Mouse (Mus musculus) MEL (cell line): ENCODE measurements around the gene Gm10271. TPM values are rescaled to one million over a fixed set of nuclear protein-coding genes. Genes with fewer than 3 reads are reported as not detected.

Experiments
- DNase-seq: peaks from one replicate; pipeline ENCODE4 v3.0.0; 2011; ENCODE audit warnings: low read depth, low spot score
- H3K27ac ChIP-seq: 2 replicates; pipeline ENCODE4 v1.5.1; 2012; ENCODE audit warnings: low read depth, mild to moderate bottlenecking, control low read depth, low read length, moderate library complexity; ENCODE audit not compliant: control insufficient read depth
- H3K27me3 ChIP-seq, 2 experiments: fragments of 150-350 bp in 1 of 2; sonication (generic) in 1 of 2; 2 replicates each; pipeline ENCODE4 v1.6.1; 2012; ENCODE audit warnings: low read length in 2 of 2, mild to moderate bottlenecking in 2 of 2, improper control_type of control experiment in 1 of 2, moderate library complexity in 1 of 2; ENCODE audit not compliant: insufficient read depth in 2 of 2, control insufficient read depth in 1 of 2
- H3K36me3 ChIP-seq, 2 experiments: 2 replicates each; pipeline ENCODE4 v1.6.1; 2012 to 2014; ENCODE audit warnings: low read length in 2 of 2, improper control_type of control experiment in 1 of 2, inconsistent platforms in 1 of 2, mild to moderate bottlenecking in 1 of 2; ENCODE audit not compliant: insufficient read depth in 2 of 2, control insufficient read depth in 1 of 2
- H3K4me1 ChIP-seq, 2 experiments: fragments of 150-350 bp in 1 of 2; sonication (generic) in 1 of 2; 2 replicates each; pipeline ENCODE4 v1.6.1; 2012; ENCODE audit warnings: low read length in 2 of 2, improper control_type of control experiment in 1 of 2, mild to moderate bottlenecking in 1 of 2; ENCODE audit not compliant: insufficient read depth in 2 of 2, control insufficient read depth in 1 of 2
- H3K4me3 ChIP-seq, 2 experiments: fragments of 150-350 bp in 1 of 2; sonication (generic) in 1 of 2; 2 replicates each; pipeline ENCODE4 v1.5.1; 2012; ENCODE audit warnings: low read depth in 2 of 2, low read length in 2 of 2, mild to moderate bottlenecking in 2 of 2, moderate library complexity in 2 of 2, control low read depth in 1 of 2, improper control_type of control experiment in 1 of 2; ENCODE audit not compliant: control insufficient read depth in 1 of 2, insufficient read depth in 1 of 2
- H3K79me2 ChIP-seq: 2 replicates; pipeline ENCODE4 v1.6.1; 2012; ENCODE audit warnings: mild to moderate bottlenecking, low read length, moderate library complexity; ENCODE audit not compliant: control insufficient read depth, poor library complexity, insufficient read depth
- H3K9ac ChIP-seq: 2 replicates; pipeline ENCODE4 v1.6.1; 2012; ENCODE audit warnings: low read depth, mild to moderate bottlenecking, control low read depth, low read length, moderate library complexity; ENCODE audit not compliant: control insufficient read depth, poor library complexity, severe bottlenecking
- H3K9me3 ChIP-seq: fragments of 150-350 bp; sonication (generic); replicated peaks from 2 replicates; pipeline ENCODE4 v1.6.1; 2012; ENCODE audit warnings: mild to moderate bottlenecking, low read length, improper control_type of control experiment, moderate library complexity; ENCODE audit not compliant: insufficient read depth
- BHLHE40 ChIP-seq: IDR thresholded peaks from 2 replicates; pipeline ENCODE4 v1.6.1; 2012; ENCODE audit warnings: low read depth, mild to moderate bottlenecking, inconsistent platforms, low read length, improper control_type of control experiment, borderline replicate concordance
- CHD1 ChIP-seq: IDR thresholded peaks from 2 replicates; pipeline ENCODE4 v1.6.1; 2012; ENCODE audit warnings: low read depth, mild to moderate bottlenecking, inconsistent platforms, low read length, improper control_type of control experiment
- CTCF ChIP-seq, 3 experiments: IDR thresholded peaks in 2 of 3; conservative IDR thresholded peaks in 1 of 3; 2 replicates each; pipeline ENCODE4 v1.5.1; 2011 to 2012; ENCODE audit warnings: low read length in 3 of 3, low read depth in 2 of 3, mild to moderate bottlenecking in 2 of 3, improper control_type of control experiment in 1 of 3, inconsistent platforms in 1 of 3, mixed read lengths in 1 of 3, moderate library complexity in 1 of 3; ENCODE audit not compliant: control insufficient read depth in 1 of 3, insufficient read depth in 1 of 3, poor library complexity in 1 of 3, severe bottlenecking in 1 of 3
- ELF1 ChIP-seq: IDR thresholded peaks from 2 replicates; pipeline ENCODE4 v1.6.1; 2014; ENCODE audit warnings: low read depth, mild to moderate bottlenecking, inconsistent platforms, low read length, improper control_type of control experiment, moderate library complexity
- EP300 ChIP-seq, 2 experiments: IDR thresholded peaks; 2 replicates each; pipeline ENCODE4 v1.6.1; 2011; ENCODE audit warnings: improper control_type of control experiment in 2 of 2, low read length in 2 of 2, low read depth in 1 of 2, mild to moderate bottlenecking in 1 of 2
- GABPA ChIP-seq: IDR thresholded peaks from 2 replicates; pipeline ENCODE4 v1.6.1; 2012; ENCODE audit warnings: low read depth, mild to moderate bottlenecking, inconsistent platforms, low read length, improper control_type of control experiment, moderate library complexity
- HCFC1 ChIP-seq: IDR thresholded peaks from 2 replicates; pipeline ENCODE4 v1.6.1; 2012; ENCODE audit warnings: low read depth, mild to moderate bottlenecking, inconsistent platforms, low read length, improper control_type of control experiment, moderate library complexity
- KAT2A ChIP-seq: conservative IDR thresholded peaks from 2 replicates; pipeline ENCODE4 v1.6.1; 2012; ENCODE audit warnings: low read depth, low read length, improper control_type of control experiment, inconsistent platforms
- MAFK ChIP-seq: IDR thresholded peaks from 2 replicates; pipeline ENCODE4 v1.6.1; 2011; ENCODE audit warnings: low read depth, mild to moderate bottlenecking, low read length, improper control_type of control experiment, borderline replicate concordance
- MAZ ChIP-seq: IDR thresholded peaks from 2 replicates; pipeline ENCODE4 v1.6.1; 2012; ENCODE audit warnings: low read depth, mild to moderate bottlenecking, inconsistent platforms, low read length, improper control_type of control experiment
- MEF2A ChIP-seq: IDR thresholded peaks from 2 replicates; pipeline ENCODE4 v1.6.1; 2014; ENCODE audit warnings: low read depth, mild to moderate bottlenecking, inconsistent platforms, low read length, improper control_type of control experiment; ENCODE audit not compliant: poor library complexity, insufficient replicate concordance, severe bottlenecking; ENCODE audit errors: extremely low read depth
- MXI1 ChIP-seq: IDR thresholded peaks from 2 replicates; pipeline ENCODE4 v1.6.1; 2011; ENCODE audit warnings: mild to moderate bottlenecking, low read depth, low read length, improper control_type of control experiment
- MYB ChIP-seq: IDR thresholded peaks from 2 replicates; pipeline ENCODE4 v1.6.1; 2011; ENCODE audit warnings: mild to moderate bottlenecking, low read depth, low read length, improper control_type of control experiment
- MYC ChIP-seq: IDR thresholded peaks from 2 replicates; pipeline ENCODE4 v1.6.1; 2011; ENCODE audit warnings: low read depth, mild to moderate bottlenecking, low read length, improper control_type of control experiment, moderate library complexity
- NRF1 ChIP-seq: IDR thresholded peaks from 2 replicates; pipeline ENCODE4 v1.6.1; 2014; ENCODE audit warnings: low read depth, mild to moderate bottlenecking, inconsistent platforms, low read length, improper control_type of control experiment, moderate library complexity; ENCODE audit not compliant: poor library complexity, insufficient read depth, severe bottlenecking
- POLR2A ChIP-seq, 2 experiments: IDR thresholded peaks; 2 replicates each; pipeline ENCODE4 v1.6.1; 2011 to 2012; ENCODE audit warnings: low read length in 2 of 2, mild to moderate bottlenecking in 2 of 2, control low read depth in 1 of 2, improper control_type of control experiment in 1 of 2, low read depth in 1 of 2, moderate library complexity in 1 of 2; ENCODE audit not compliant: control insufficient read depth in 1 of 2, insufficient read depth in 1 of 2, poor library complexity in 1 of 2
- POLR2AphosphoS2 ChIP-seq: IDR thresholded peaks from 2 replicates; pipeline ENCODE4 v1.6.1; 2011; ENCODE audit warnings: low read length, improper control_type of control experiment
- POLR2AphosphoS5 ChIP-seq: IDR thresholded peaks from 2 replicates; pipeline ENCODE4 v1.6.1; 2012; ENCODE audit warnings: low read depth, borderline replicate concordance, mild to moderate bottlenecking, inconsistent platforms, low read length, moderate library complexity, mixed read lengths
- SIN3A ChIP-seq: IDR thresholded peaks from 2 replicates; pipeline ENCODE4 v1.6.1; 2012; ENCODE audit warnings: low read length, improper control_type of control experiment, inconsistent platforms
- SMC3 ChIP-seq: IDR thresholded peaks from 2 replicates; pipeline ENCODE4 v1.6.1; 2011; ENCODE audit warnings: low read depth, low read length, improper control_type of control experiment
- TCF12 ChIP-seq: IDR thresholded peaks from 2 replicates; pipeline ENCODE4 v1.6.1; 2014; ENCODE audit warnings: low read depth, mild to moderate bottlenecking, inconsistent platforms, low read length, improper control_type of control experiment, moderate library complexity
- USF1 ChIP-seq: IDR thresholded peaks from 2 replicates; pipeline ENCODE4 v1.6.1; 2014; ENCODE audit warnings: low read depth, mild to moderate bottlenecking, inconsistent platforms, low read length, improper control_type of control experiment, moderate library complexity
- USF2 ChIP-seq, 2 experiments: IDR thresholded peaks; 2 replicates each; pipeline ENCODE4 v1.6.1; 2011 to 2012; ENCODE audit warnings: improper control_type of control experiment in 2 of 2, low read length in 2 of 2, borderline replicate concordance in 1 of 2, inconsistent platforms in 1 of 2, low read depth in 1 of 2, mild to moderate bottlenecking in 1 of 2; ENCODE audit not compliant: insufficient read depth in 1 of 2
- ZC3H11A ChIP-seq: IDR thresholded peaks from 2 replicates; pipeline ENCODE4 v1.6.1; 2012; ENCODE audit warnings: low read depth, mild to moderate bottlenecking, inconsistent platforms, low read length, improper control_type of control experiment
- ZKSCAN1 ChIP-seq: IDR thresholded peaks from 2 replicates; pipeline ENCODE4 v1.6.1; 2012; ENCODE audit warnings: low read depth, mild to moderate bottlenecking, inconsistent platforms, low read length, improper control_type of control experiment, moderate library complexity
- ZMIZ1 ChIP-seq: IDR thresholded peaks from 2 replicates; pipeline ENCODE4 v1.6.1; 2012; ENCODE audit warnings: low read depth, mild to moderate bottlenecking, inconsistent platforms, low read length, improper control_type of control experiment, moderate library complexity
- polyA plus RNA-seq, 2 experiments: library from polyadenylated mRNA; stranded (reverse) in 1 of 2; unstranded in 1 of 2; fragments of >175 nt in 1 of 2; fragments of >200 nt in 1 of 2; gene quantifications; 2 replicates each; pipeline versions ENCODE4 v1.2.1 to v1.2.4; 2012; ENCODE audit warnings: low replicate concordance in 2 of 2, low read depth in 1 of 2; ENCODE audit not compliant: insufficient read length in 2 of 2, insufficient read depth in 1 of 2, missing spikeins in 1 of 2
- total RNA-seq: library from RNA; depleted of rRNA; stranded (reverse); fragments of 300-350 nt; gene quantifications from 2 replicates; pipeline ENCODE4 v1.2.3, GENCODE M21; 2012

Gene Gm10271
- total and polyA plus RNA-seq, 3 experiments, result not detected

GRCm38 (mm10) chr10:117018281-117018840 lies 46.0 kb upstream of the Gm10271 start:
- no peak for DNase-seq
- H3K27ac ChIP-seq, result no peak overlapping the region

GRCm38 (mm10) chr10:117014565-117014964 lies 42.2 kb upstream of the Gm10271 start:
- Histone ChIP-seq H3K9me3 (no peaks in the 10 kb centered on the region), H3K79me2 (no peaks in the 10 kb centered on the region), H3K4me3 (no peak overlapping the region), H3K9ac (no peak overlapping the region), H3K4me1 (no peaks in the 10 kb centered on the region), H3K27me3 (no peaks in the 10 kb centered on the region), H3K27ac (no peak overlapping the region), H3K36me3 (no peaks in the 10 kb centered on the region)
- no peak for DNase-seq
- TF ChIP-seq USF1, result no peak
- no peak for TF ChIP-seq MXI1
- no peak for TF ChIP-seq MEF2A
- no peak for TF ChIP-seq POLR2A (IDR thresholded peaks at IDR 0.05; ENCODE audit: control insufficient read depth in 1 of 2, insufficient read depth in 1 of 2, low read depth in 1 of 2, low read length in 2 of 2, poor library complexity in 1 of 2)
- no peak for TF ChIP-seq POLR2AphosphoS5
- no peak for TF ChIP-seq MYB
- no peak for TF ChIP-seq MAZ
- TF ChIP-seq USF2 (IDR thresholded peaks at IDR 0.05; ENCODE audit: borderline replicate concordance in 1 of 2, insufficient read depth in 1 of 2, low read depth in 1 of 2, low read length in 2 of 2), result no peak
- TF ChIP-seq NRF1, result no peak
- TF ChIP-seq ZKSCAN1, result no peak
- no peak for TF ChIP-seq MAFK
- no peak for TF ChIP-seq KAT2A
- TF ChIP-seq CTCF (IDR thresholded peaks at IDR 0.05 in 2 of 3, conservative IDR thresholded peaks at IDR 0.05 in 1 of 3; ENCODE audit: control insufficient read depth in 1 of 3, insufficient read depth in 1 of 3, low read depth in 2 of 3, low read length in 3 of 3, poor library complexity in 1 of 3, severe bottlenecking in 1 of 3), result no peak
- no peak for TF ChIP-seq SMC3
- no peak for TF ChIP-seq GABPA
- TF ChIP-seq CHD1, result no peak
- no peak for TF ChIP-seq TCF12
- no peak for TF ChIP-seq ZMIZ1

More at GRCm38 (mm10) chr10:117018281-117018840, 46.0 kb upstream of the Gm10271 start:
- Histone ChIP-seq H3K27me3 (no peaks in the 10 kb centered on the region), H3K4me1 (no peaks in the 10 kb centered on the region), H3K79me2 (no peaks in the 10 kb centered on the region), H3K4me3 (no peak overlapping the region), H3K9ac (no peak overlapping the region), H3K9me3 (no peaks in the 10 kb centered on the region), H3K36me3 (no peaks in the 10 kb centered on the region)
- TF ChIP-seq ZC3H11A (no peak), SIN3A (no peak), EP300 (IDR thresholded peaks at IDR 0.05; ENCODE audit: low read depth in 1 of 2, low read length in 2 of 2) (no peak), BHLHE40 (no peak), ZMIZ1 (no peak), HCFC1 (no peak), POLR2AphosphoS5 (no peak), ELF1 (no peak), GABPA (no peak), CTCF (IDR thresholded peaks at IDR 0.05 in 2 of 3, conservative IDR thresholded peaks at IDR 0.05 in 1 of 3; ENCODE audit: control insufficient read depth in 1 of 3, insufficient read depth in 1 of 3, low read depth in 2 of 3, low read length in 3 of 3, poor library complexity in 1 of 3, severe bottlenecking in 1 of 3) (no peak), USF1 (no peak), POLR2AphosphoS2 (no peak), MAFK (no peak), MEF2A (no peak), MYC (no peak), MYB (no peak)
